Mouse (Mus musculus): Measurements from ENCODE around the gene Ttll5. TPM values are rescaled to one million over a fixed set of nuclear protein-coding genes. Genes with fewer than 3 reads are reported as not detected.

Gene Ttll5
- total RNA-seq, 2 experiments from 2014 or later: 16.6 to 17.6 TPM

DNA sequence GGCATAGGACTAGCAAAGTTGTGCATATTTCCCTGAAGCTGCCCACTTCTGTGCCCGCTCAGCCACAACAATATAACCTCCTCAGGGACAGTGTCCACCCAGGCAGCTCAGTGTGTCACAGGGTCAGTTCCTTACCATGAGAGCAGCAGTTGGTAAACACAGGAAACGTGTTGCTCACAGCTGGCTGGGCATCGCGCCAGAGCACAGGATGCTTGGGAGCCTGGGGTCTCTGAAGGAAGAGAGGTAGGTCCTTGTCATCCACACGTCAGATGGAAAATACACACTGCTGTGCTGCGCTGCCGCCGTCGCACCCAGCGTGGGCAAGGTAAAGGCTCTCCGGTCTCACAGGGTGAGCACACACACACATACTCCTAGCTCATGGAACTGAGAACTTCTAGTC, 139.2 kb downstream of the Ttll5 start:
- DNase-seq (ENCODE audit: low spot score in 2 of 2): peak in 1 of 2 experiments; percentile 47

- DNase-seq (ENCODE audit: low spot score in 2 of 2): no peak
These were observed 140.0 kb downstream of the Ttll5 start for GRCm38 (mm10) chr12:85964436-85964835.

- DNase-seq (ENCODE audit: low spot score in 2 of 2): no peak
These were observed 143.4 kb downstream of the Ttll5 start for GRCm38 (mm10) chr12:85967812-85968211.

DNA sequence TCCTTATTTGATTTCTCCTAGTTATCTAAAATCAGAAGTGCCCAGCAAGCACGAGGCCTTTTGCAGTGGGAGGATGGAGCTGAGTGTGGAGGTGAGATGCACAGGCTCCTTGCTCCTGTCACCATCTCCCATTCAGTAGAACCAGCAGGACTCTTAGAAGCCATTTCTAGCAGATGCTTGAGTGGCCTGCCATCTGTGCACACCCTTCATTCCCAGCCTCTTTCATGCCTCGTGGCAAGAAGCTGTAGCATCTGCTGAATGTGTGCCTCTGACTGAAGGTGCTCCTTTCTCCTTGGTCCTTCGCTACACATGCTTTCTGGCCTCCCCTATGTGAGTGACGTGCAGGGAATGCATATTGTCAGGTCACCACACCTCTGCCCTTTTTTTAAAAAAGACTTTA, 143.9 kb downstream of the Ttll5 start:
- no peak for DNase-seq (ENCODE audit: low spot score in 2 of 2)

- DNase-seq (ENCODE audit: low spot score in 2 of 2): no peak
These were observed 145.1 kb downstream of the Ttll5 start for GRCm38 (mm10) chr12:85969571-85969970.

- DNase-seq (ENCODE audit: low spot score in 2 of 2): no peak
These were observed 145.7 kb downstream of the Ttll5 start for GRCm38 (mm10) chr12:85970191-85970590.

- DNase-seq (ENCODE audit: low spot score in 2 of 2): no peak
These were observed 146.3 kb downstream of the Ttll5 start for GRCm38 (mm10) chr12:85970803-85971202.

DNA sequence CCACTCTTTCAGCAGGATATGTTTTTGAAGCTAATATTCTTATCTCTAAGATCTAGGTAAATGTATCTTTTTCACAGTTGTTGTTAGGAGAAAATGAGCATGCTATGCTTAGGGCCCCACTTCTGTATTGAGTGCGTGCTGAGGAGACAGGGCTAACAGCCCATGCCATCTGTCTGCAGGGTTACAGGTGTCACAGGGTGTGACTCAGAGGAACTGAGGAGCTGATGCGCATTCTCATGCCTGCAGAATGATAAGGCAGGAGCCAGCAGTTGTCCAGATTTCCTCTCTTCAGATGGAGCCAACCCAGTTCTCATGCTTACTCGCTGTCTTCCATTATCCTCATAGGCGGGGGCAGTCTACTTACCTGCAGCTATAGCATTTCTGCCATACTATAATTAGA, 147.2 kb downstream of the Ttll5 start:
- no peak for DNase-seq (ENCODE audit: low spot score in 2 of 2)

DNA sequence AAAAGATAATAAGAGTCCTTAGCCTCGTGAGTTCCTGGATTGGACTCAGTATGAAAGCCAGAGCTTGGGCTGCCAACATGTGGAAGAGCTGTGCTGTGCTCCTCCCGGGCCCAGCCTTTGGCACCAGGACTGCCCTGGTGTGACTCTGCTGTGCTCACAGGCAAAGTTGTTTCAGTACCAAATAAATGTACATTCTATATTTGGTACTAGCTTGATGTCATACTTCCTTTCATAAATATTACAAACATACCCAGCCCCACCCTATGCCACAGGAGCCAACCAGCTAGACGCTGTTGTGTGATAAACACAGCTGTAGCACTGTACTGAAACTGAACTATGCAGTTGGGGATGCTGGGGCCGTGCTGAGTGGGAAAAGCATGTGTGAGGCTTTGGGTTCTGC, 149.1 kb downstream of the Ttll5 start:
- peak in 1 of 2 experiments; percentile 30 for DNase-seq (ENCODE audit: low spot score in 2 of 2)

DNA sequence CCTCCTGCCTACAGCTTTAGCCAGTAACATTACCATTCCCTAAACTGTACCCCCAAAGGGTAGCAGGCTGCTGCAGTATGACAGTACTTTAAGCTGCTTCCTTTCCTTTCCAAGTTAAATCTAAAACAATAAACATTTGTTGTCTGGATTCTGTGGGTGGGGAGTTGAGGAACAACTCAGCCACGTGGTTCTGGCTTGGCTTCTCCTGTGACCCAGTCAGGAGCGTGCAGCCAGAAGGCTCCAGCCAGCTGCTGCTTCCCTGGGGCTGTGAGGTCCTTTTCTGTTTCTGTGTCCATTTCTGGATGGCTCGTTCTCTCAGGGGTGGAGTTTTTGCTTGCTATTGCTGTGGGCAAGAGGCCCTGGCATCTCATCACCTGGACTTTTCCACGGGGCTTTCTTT, 149.6 kb downstream of the Ttll5 start:
- DNase-seq (ENCODE audit: low spot score in 2 of 2): peak in 1 of 2 experiments; percentile 58

DNA sequence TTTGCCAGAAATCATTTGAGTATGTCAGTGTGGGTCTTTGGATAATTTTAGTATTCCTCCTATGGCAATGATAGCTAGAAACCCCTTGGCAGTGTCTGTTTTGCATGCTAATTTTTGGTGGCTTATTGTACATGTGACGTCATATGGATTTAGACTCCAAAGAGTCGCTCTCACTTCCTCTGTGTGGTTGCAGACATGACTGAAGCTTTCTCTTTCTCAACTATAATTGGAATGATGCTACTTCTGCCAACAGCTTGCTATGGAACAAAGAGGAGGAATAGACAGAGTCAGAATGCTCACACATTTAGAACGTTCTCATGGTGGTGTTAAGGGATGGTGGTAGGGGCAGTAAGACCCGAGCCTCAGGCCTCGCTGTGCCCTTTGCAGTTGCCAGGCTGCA, 155.5 kb downstream of the Ttll5 start:
- DNase-seq (ENCODE audit: low spot score in 2 of 2): no peak

- no peak for DNase-seq (ENCODE audit: low spot score in 2 of 2)
These were observed 161.1 kb downstream of the Ttll5 start for GRCm38 (mm10) chr12:85985524-85985923.

DNA sequence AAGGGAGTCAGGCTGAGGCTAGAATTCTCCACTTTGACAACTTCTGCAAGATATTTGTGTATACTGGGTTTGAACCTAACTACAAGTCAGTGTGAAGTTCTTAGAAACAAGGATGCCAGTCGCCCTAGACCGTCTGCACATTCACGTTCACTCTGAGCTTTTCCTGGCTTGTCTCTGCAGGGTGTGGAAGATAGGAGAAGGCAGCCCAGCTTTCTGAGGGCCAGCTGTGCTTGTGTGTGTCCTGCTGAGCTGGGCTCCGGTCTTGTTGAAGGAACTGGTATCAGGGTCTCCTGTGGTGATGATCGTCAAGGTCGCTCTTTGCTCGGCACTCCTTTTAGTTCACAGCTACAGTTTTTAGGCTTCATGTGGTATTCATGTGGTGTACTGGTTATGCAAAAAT, 161.6 kb downstream of the Ttll5 start:
- no peak for DNase-seq (ENCODE audit: low spot score in 2 of 2)

DNA sequence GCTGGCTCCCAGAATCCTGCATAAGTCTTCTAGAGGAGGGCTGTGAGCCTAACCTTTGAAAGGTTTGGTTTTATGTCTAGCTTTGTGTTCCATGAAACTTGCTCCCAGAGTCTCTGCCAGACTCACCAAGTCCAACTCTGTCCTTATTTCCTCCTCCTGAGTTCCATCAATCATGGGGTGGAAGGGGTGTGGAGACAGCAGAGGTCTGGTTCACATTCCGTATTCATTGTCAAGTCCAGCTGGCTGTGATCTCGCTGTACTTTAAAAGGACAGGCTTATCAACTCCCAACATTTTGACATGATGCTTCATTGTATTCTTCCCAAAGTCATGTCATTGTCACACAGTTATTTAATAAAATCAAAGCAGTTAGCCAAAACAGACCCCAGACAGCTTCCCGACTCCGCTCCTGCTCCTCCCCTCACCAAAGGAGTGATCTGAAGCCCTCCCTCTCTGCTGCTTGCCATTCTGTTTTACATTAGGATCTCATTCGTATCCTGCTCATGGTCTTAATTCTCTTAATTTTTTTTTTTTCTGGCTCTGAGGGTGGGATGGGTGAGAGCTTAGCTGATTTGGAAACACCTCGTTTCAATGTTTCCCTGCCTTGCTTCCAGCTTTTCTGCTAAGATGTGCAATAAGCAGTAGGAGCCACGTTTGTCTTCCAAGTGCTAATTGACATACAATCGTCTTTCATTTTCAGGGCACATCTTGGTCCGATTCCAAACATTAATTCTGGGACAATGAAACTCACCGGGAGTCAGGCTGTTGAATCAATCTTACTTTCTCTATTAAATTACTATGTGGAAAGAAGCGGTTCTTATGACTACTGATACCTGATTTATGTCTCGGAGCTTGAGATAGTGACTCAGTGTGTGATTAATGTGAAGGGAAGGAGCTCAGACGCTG, 162.3 kb downstream of the Ttll5 start:
- DNase-seq (ENCODE audit: low spot score in 2 of 2): no peak

DNA sequence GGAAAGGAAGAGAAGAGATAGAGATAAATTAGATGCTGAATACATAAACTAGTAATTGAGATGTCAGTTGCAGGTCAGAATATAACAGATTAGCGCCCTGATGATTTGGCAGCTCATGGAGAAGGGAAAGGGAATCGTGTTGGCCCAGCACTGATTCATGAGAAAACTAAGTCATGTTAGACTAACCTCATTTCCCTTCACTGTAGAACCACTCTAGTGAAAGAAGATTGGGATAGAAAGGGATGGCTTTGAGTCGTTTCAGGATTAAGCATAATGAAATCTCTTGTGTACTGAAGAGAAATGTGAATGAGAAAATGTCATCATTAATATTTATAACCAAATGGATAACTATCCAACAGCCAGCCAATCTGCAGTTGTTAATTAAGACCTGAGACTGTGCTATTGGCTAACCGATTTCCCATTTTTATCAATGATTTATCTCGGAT, 163.0 kb downstream of the Ttll5 start:
- no peak for DNase-seq (ENCODE audit: low spot score in 2 of 2)

GRCm38 (mm10) chr12:85988121-85988520, 163.7 kb downstream of the Ttll5 start:
- no peak for DNase-seq (ENCODE audit: low spot score in 2 of 2)

DNA sequence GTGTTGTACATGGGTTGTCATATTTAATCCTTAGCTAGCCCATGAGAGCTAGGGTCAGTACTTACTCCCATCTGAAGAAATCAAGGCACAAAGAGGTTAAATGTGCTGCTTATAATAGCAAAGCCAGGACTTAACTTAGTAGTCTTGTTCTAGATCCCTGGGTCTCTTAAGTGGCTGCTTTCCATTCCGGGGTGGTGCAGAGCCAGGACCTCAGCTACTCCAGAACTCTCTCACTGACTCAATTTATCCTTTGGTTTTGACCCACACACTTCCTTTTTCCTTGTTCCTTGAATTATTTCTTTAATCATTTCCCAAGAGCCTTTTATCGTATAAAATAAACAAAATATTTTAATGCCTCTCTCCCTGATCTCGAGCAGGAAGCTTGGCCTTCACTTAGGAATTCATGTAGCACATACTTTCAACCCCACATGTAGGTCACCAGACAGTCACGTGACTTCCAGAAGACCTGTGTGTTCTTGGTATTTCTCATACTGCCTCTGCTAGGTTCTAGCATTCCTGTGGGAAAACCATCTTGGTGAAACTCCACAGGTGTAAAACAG, 164.4 kb downstream of the Ttll5 start:
- DNase-seq (ENCODE audit: low spot score in 2 of 2): no peak

DNA sequence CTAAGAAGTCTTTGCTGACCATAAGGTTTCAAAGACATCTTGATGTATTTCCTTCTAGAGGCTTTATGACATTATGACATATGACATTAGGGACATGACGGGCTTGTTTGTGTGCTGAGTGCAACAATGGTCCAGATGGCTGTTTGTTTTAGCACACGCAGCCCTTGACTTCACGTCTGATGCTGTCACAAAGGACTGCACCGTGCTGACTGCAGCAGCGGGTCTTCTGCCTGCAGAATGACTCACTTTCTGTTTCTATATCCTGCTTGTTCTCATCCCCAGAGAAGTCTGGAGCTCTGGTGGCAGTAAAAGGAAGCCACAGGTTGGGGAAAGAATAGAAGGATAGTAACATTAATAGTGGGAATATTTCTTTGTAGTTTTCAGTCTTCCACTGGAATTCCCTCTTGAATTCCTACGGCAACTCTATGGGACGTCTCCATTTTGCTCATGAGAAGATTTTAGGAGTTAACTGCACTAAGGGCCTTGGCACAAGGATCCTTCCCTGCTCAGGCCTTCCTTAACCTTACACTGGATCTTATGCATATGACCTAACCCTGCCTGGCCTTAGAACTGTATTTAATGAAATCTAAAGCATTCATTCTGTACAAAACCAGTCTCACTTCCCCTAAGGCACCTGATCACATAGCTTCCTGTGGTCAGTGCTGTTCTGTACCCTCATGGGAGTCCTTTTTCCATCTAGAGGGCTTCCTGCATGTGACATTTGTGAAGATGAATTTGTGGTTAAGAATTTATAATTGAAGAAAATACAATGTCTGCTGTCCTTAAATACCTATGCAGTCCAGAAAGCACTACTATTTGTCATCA, 167.8 kb downstream of the Ttll5 start:
- no peak for DNase-seq (ENCODE audit: low spot score in 2 of 2)

- DNase-seq (ENCODE audit: low spot score in 2 of 2): no peak
These were observed 168.4 kb downstream of the Ttll5 start for GRCm38 (mm10) chr12:85992838-85993234.

DNA sequence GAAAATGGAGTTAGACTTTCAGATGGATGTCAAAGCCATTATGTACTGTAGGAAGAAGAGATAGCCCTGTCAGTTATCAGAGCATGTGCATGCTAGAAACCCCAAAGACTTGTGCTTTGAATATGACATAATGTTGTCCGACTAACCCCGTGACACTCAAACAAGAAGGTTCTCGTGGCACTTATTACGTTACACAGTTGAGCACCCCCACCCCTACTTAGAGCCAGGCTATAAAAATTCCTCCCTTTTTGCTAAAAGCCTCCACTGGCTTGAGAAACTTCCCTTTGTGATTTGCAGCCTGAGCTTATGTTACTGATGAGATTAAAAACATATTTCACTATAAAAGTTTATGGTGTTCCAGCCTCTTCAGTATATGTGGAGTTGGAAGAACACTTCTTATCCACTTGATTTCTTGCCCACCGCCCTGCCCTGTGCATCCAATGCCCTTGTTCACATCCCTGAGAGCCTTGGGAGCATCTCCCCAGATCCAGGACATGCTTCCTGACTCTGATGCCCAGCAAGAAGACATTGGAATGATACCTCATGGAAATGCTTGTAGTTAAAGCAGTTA, 169.4 kb downstream of the Ttll5 start:
- DNase-seq (ENCODE audit: low spot score in 2 of 2): no peak

DNA sequence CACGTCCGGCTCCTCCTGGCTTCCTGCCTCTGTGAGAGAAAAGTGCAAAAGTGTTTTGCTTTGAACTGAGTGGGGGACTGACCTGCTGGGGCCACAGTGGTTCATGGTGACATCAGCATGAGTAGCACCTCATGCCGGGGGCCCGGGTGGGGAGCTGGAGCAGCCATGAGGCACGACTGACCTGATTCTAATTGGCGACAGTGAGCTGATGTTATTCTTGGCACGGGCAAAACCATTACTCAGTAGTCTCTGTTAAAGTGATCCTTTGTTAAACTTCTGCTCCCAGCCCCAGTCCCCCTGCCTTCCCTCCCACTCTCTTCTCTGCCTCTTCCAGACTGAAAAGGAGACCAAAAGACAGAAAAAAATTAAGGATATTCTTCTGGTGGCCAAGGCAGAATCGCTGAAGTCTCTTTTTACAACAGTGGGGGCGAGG, 176.2 kb downstream of the Ttll5 start:
- DNase-seq (ENCODE audit: low spot score in 2 of 2): peak; percentile 47 to 62

Measured in gastrocnemius, postnatal 4 days (tissue).